Mouse (Mus musculus) right cerebral cortex, adult 2 months (tissue): ENCODE data around the gene Ttll1.
A peak's percentile ranks its signal among the peaks of the same experiment; 100 is the strongest.
"Not testable (repeated sequence)": the region's sequence is repeated elsewhere in the genome, so short reads cannot be mapped to it uniquely, and the experiment has no call there.

Source experiments
- DNase-seq, 2 experiments: peaks; one replicate each; pipeline ENCODE4 v3.0.0; 2021 to 2022; ENCODE audit warnings: low spot score in 2 of 2

Gene Ttll1

GRCm38 (mm10) chr15:83482645-83483224 is 28.0 kb downstream of the Ttll1 start:
- DNase-seq: peak in 1 of 2 experiments; percentile 14

DNA sequence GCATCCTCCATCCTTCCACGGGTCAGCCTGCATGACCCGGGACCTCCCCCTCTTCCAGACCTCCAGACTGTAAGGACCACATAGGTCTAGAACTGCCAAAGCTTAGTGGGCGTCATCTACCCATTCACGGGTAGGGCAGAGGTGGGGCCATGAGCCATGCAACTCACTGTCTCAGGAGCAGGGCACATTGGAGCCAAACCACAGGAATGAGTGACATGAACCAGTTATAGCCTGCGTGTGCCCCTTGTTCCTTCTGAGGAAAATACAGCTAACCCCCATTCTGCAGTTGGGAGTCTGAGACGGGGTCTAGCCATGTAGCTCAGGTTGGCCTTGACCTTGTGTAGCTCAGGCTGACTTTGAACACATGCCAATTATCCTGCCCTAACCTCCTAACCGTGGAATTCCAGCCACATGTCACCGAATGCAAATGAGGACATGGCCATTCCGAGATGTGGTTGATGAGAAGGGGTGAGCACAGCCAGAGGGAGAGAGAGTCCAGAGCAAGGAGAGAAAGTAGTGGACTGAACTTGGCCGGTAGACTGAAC is 29.4 kb downstream of the Ttll1 start:
- no peak for DNase-seq

- no peak for DNase-seq
Measured at GRCm38 (mm10) chr15:83479818-83480217, 30.9 kb downstream of the Ttll1 start.

DNA sequence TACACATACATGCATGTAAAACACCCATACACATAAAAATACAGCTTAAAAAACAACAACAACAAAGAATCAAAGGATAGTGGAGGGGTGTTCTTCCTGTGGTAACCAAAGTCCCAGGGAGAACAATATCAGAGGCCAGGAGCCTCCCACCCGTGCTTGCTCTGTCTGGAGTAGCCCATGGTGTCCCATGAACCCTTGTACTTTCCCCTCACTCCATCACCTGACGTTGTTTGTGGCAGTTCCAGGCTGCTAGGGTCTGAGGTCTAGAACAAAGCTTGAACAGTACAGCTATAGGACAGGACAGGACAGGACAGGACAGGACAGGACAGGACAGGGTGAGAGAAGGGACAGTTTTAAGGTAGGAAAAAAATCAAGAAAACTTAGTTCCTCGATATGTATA is 32.6 kb downstream of the Ttll1 start:
- no peak for DNase-seq

DNA sequence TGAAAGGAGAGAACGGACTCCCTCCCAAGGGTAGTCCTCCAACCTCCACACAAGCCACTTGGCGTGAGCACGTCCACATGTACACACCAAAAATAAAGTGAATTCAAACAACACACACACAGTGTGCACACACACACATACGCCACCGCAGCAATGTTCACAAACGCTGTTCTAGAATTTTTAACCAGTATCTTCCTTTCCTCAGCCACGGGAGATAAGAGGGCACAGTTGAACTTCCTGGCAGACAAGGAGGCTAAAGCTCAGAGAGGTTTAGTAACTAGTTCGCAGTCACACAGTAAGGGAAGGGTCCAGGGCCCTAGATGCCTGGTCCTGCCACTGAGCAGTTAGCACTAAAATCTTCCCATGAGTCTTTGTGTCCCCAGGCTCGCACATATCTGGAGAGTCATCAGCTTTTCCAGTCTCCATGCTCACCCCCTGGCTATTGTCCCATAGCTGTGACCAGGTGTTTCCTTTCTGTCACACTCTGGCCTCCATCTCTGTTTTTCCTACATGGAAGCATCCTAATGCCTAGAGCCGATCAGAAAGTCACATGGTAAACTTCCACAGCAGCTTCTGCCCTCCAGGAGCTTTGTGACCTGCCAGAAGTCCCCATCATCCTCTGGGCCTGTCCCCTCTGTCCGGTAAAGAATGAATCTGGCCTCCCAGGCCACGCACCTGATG is 34.0 kb downstream of the Ttll1 start:
- no peak for DNase-seq

GRCm38 (mm10) chr15:83474466-83474836 is 36.2 kb downstream of the Ttll1 start:
- DNase-seq: no peak

GRCm38 (mm10) chr15:83473832-83474465 is 36.7 kb downstream of the Ttll1 start:
- no peak for DNase-seq

- DNase-seq: no peak
Measured at GRCm38 (mm10) chr15:83473251-83473650, 37.4 kb downstream of the Ttll1 start.

GRCm38 (mm10) chr15:83471476-83471875 is 39.2 kb downstream of the Ttll1 start:
- no peak for DNase-seq

GRCm38 (mm10) chr15:83470443-83470842 is 40.2 kb downstream of the Ttll1 start:
- DNase-seq: no peak

DNA sequence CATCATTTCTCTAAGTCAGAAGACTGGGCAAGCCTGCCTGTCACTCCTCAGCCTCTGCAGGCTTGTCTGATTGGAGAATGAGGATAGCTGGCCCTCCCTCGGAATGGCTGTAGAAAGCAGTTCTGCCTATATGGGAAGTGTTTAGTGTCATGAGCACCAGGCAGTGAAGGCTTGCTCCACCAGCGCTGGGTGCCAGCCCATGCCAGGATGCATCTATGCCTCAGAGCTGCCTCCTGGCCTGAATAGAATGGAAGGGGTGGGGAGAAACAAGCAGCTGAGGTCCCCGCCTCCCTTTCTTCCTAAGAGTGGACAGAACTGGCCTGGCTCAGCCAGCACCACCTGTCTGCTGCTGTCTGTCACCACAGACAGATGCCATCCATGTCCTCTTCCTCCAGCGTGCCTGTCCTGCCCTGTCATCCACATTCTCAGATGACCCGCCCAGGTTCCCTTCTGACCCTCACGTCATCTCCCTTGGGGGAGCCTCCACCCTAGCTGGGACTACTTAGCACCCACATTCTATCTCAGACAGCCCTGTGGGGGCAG is 41.3 kb downstream of the Ttll1 start:
- DNase-seq: no peak

DNA sequence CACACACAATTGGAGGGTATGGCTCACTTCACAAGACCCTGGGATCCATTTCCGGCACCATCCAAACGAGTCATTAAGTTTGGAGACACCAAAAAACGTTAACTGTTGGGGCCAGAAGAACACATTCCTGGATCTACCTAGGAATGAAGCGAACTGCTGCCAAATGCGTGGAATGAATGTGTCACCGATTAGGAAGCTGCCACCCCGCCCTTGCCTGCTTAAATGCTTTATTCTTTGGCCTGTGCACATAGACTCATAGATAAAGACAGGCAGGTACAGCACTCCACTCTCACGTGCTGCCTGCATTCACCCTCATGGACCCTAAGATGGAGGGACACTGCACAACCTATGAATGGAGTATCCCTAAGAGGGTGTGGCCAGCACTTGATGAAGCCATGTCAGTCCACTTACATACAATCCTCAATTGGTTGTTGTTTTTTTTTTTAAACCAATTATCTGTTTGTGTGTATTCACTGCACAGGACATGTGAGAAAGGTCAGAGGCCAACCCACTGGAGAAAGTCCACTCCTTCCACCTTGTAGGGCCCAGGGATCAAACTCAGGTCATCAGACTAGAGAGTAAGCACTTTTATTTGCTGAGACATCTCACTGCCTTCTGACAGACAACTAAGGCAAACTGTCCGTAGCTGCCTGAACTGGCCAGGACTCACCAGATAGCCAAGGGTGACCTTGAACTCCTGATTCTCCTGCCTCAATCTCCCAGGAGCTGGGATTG is 43.3 kb downstream of the Ttll1 start:
- no peak for DNase-seq

DNA sequence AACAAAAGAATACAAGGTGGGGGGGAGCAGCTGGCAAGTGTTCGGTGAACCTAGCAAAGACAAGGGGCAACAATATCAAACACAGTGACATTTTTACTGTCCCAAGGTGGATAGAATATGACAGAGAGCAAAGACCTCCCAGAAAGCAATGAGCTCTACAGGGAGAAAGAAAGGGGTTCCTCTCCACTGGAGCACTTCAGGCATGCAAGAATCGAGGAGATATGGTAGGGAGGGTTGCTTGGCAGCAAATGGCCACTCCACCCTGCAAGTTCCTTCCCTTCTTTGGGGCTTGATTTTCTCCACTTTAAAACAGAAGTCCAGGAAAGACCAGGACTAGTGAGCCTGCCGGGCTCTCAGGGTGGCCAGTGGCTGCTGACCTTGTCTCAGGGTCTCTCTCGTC is 44.4 kb downstream of the Ttll1 start:
- DNase-seq: no peak

DNA sequence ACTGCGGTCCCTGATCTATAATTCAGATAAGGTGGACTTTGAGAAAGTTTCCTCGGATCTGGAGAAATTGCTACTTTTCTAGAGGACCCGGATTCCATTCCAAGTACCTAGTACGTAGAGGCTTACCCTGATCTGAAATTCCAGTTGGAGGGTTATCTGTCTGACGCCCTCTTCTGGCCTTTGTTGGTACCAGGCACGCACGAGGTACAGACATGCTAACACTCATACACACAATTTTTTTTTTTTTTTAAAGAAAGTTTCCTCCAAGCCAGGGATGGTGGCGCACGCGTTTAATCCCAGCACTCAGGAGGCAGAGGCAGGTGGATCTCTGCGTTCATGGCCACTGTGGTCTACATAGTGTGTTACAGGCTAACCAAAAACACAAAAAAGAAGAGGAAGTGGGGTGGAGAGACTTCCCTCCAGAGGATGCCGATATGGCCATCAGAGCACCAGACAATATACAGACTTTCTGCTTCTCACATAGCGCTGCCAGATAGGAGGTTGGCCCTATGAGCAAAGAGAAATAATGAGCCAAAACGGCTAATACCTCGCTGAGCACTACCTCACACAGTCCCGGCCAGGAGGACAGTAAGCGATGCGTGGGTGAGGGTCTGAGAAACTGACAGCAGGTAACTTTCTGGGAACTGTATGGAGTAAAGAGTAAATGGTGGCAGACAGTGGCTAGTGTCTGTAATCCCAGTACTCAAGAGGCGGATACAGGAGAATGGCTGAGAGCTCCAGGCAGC is 45.6 kb downstream of the Ttll1 start:
- DNase-seq: no peak

GRCm38 (mm10) chr15:83464083-83464904 is 46.4 kb downstream of the Ttll1 start, which contains the start of gene Pacsin2:
TSS of gene Pacsin2 (minus strand) at chr15:83464606.
- DNase-seq: peak; percentile 95

- DNase-seq: no peak
Measured at GRCm38 (mm10) chr15:83463369-83464082, 47.2 kb downstream of the Ttll1 start.

GRCm38 (mm10) chr15:83462349-83462748 is 48.3 kb downstream of the Ttll1 start:
- DNase-seq: not testable (repeated sequence)

DNA sequence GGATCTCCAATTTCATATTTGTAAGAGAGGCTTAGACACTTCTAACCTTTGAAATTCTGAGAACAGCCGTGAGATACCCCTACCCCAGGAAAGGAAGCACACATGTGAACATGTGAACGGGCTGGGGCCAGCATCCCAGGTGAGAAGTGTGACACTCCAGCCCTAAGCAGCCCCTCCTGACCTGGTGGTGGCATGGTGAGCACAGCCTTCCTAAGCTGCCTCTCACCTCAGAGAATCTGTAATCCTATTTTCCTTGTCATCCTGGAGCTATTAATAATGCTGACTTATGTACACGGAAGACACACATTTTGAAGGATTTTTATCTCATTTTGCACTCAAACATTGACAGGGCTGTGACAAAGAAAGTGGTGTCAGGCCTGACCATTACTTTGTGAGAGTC is 49.8 kb downstream of the Ttll1 start:
- DNase-seq: no peak

DNA sequence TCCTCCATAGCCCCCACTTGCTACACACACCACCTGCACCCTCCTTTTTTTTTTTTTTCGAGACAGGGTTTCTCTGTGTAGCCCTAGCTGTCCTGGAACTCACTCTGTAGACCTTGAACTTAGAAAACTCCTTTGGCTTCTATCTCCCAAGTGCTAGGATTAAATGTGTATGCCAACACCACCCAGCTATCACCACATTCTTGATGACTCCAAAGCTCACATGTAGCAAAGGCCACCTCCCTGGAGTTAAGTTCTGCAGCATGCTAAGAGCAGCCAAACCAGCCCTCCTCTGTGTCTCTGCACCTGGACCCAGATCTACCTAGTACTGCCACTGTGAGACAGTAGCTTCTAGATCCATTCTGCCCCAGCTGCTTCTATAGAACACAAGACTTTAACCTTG is 53.2 kb downstream of the Ttll1 start:
- no peak for DNase-seq

DNA sequence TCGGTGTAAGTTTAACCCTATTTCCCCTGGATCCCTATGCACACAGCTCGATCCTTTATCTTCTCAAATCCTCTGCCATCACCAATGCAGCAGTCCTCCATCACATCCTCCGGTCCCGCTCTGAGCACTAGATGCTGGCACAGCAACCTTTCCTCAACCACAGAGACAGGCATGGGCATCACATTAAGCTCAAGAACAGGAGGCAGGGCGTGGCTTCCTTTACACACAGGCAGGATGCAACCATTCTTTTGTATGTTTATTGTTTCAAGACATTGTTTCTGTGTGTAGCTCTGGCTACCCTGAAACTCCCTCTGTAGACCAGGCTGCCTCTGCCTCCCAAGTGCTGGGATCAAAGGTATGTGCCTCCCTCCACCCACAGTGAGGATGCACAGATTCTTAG is 55.1 kb downstream of the Ttll1 start:
- DNase-seq: no peak
